Mouse (Mus musculus): Measurements from ENCODE around the gene Abhd14b. TPM values are rescaled to one million over a fixed set of nuclear protein-coding genes. Genes with fewer than 3 reads are reported as not detected.

Gene Abhd14b
- total RNA-seq, 2 experiments from 2014 or later = 4.0 to 4.1 TPM

- peak; percentile 97 for DNase-seq (ENCODE audit: low spot score)
Measured at GRCm38 (mm10) chr9:106429221-106430014, 17.8 kb upstream of the Abhd14b start, which contains the start of gene Rpl29. Rpl29 (plus strand) TSS chr9:106429454.

GRCm38 (mm10) chr9:106430015-106430264 lies 17.3 kb upstream of the Abhd14b start:
- DNase-seq (ENCODE audit: low spot score) = no peak

GRCm38 (mm10) chr9:106433389-106433788 lies 13.9 kb upstream of the Abhd14b start:
- no peak for DNase-seq (ENCODE audit: low spot score)

- DNase-seq (ENCODE audit: low spot score) = no peak
Measured at GRCm38 (mm10) chr9:106436566-106436965, 10.7 kb upstream of the Abhd14b start.

- no peak for DNase-seq (ENCODE audit: low spot score)
Measured at GRCm38 (mm10) chr9:106442680-106443079, 4.6 kb upstream of the Abhd14b start.

- no peak for DNase-seq (ENCODE audit: low spot score)
Measured at GRCm38 (mm10) chr9:106444836-106445235, 2.4 kb upstream of the Abhd14b start.

- no peak for DNase-seq (ENCODE audit: low spot score)
Measured at GRCm38 (mm10) chr9:106447951-106448350, 692 bp downstream of the Abhd14b start.

GRCm38 (mm10) chr9:106448498-106449031 lies 1.3 kb downstream of the Abhd14b start:
- peak; percentile 91 for DNase-seq (ENCODE audit: low spot score)

GRCm38 (mm10) chr9:106449947-106450346 lies 2.7 kb downstream of the Abhd14b start:
- DNase-seq (ENCODE audit: low spot score) = no peak

- peak; percentile 77 for DNase-seq (ENCODE audit: low spot score)
Measured at GRCm38 (mm10) chr9:106450661-106451060, 3.4 kb downstream of the Abhd14b start.

GRCm38 (mm10) chr9:106451298-106451697 lies 4.0 kb downstream of the Abhd14b start:
- no peak for DNase-seq (ENCODE audit: low spot score)

GRCm38 (mm10) chr9:106451899-106452298 lies 4.6 kb downstream of the Abhd14b start:
- no peak for DNase-seq (ENCODE audit: low spot score)

- no peak for DNase-seq (ENCODE audit: low spot score)
Measured at GRCm38 (mm10) chr9:106452351-106452750, 5.1 kb downstream of the Abhd14b start.

- DNase-seq (ENCODE audit: low spot score) = no peak
Measured at GRCm38 (mm10) chr9:106452821-106453220, 5.6 kb downstream of the Abhd14b start.

- no peak for DNase-seq (ENCODE audit: low spot score)
Measured at GRCm38 (mm10) chr9:106453271-106454070, 6.2 kb downstream of the Abhd14b start, which contains the start of gene Pcbp4. Pcbp4 (plus strand) TSS chr9:106453291.

- no peak for DNase-seq (ENCODE audit: low spot score)
Measured at GRCm38 (mm10) chr9:106454071-106454761, 7.0 kb downstream of the Abhd14b start.

- no peak for DNase-seq (ENCODE audit: low spot score)
Measured at GRCm38 (mm10) chr9:106454888-106455681, 7.8 kb downstream of the Abhd14b start.

GRCm38 (mm10) chr9:106456325-106457162 lies 9.3 kb downstream of the Abhd14b start:
- DNase-seq (ENCODE audit: low spot score) = no peak

- no peak for DNase-seq (ENCODE audit: low spot score)
Measured at GRCm38 (mm10) chr9:106457163-106457559, 9.9 kb downstream of the Abhd14b start.

GRCm38 (mm10) chr9:106457920-106458319 lies 10.7 kb downstream of the Abhd14b start:
- no peak for DNase-seq (ENCODE audit: low spot score)

All from gastrocnemius, adult 18-20 months (tissue).